Mouse (Mus musculus) limb, embryonic 11.5 days (tissue): Measurements from ENCODE around the gene Crisp3. TPM values are rescaled to one million over a fixed set of nuclear protein-coding genes. Genes with fewer than 3 reads are reported as not detected.
"Not testable (repeated sequence)": the region's sequence is repeated elsewhere in the genome, so short reads cannot be mapped to it uniquely, and the experiment has no call there.

Source experiments
- ATAC-seq: fragments of 200-750 bp; cut with Nextera tagmentation; 2 replicates; pipeline ENCODE4 v1.8.0; 2017; ENCODE audit warnings: low read depth; ENCODE audit not compliant: insufficient number of reproducible peaks, low FRiP score, low TSS enrichment
- DNase-seq: peaks from one replicate; pipeline ENCODE4 v3.0.0-alpha.2; 2015; ENCODE audit warnings: low spot score
- H3K27ac ChIP-seq: fragments of 300-500 bp; sonication (generic); replicated peaks from 2 replicates; pipeline ENCODE4 v1.5.1; 2014; ENCODE audit warnings: low read depth, mild to moderate bottlenecking, low read length
- H3K27me3 ChIP-seq: fragments of 300-500 bp; sonication (generic); 2 replicates; pipeline ENCODE4 v1.6.1; 2014; ENCODE audit warnings: mild to moderate bottlenecking, low read length, mixed read lengths; ENCODE audit not compliant: control insufficient read depth, insufficient read depth
- H3K36me3 ChIP-seq: fragments of 300-500 bp; sonication (generic); 2 replicates; pipeline ENCODE4 v1.6.1; 2014; ENCODE audit warnings: mild to moderate bottlenecking, low read length, moderate library complexity, mixed read lengths; ENCODE audit not compliant: control insufficient read depth, insufficient read depth
- H3K4me1 ChIP-seq: fragments of 300-500 bp; sonication (generic); 2 replicates; pipeline ENCODE4 v1.6.1; 2014; ENCODE audit warnings: low read length, mixed read lengths; ENCODE audit not compliant: control insufficient read depth, insufficient read depth
- H3K4me2 ChIP-seq: fragments of 300-500 bp; sonication (generic); 2 replicates; pipeline ENCODE4 v1.6.1; 2014; ENCODE audit warnings: low read depth, mild to moderate bottlenecking, moderate library complexity; ENCODE audit not compliant: severe bottlenecking
- H3K4me3 ChIP-seq: fragments of 300-500 bp; sonication (generic); 2 replicates; pipeline ENCODE4 v1.5.1; 2014; ENCODE audit warnings: low read depth, low read length
- H3K9ac ChIP-seq: fragments of 300-500 bp; sonication (generic); 2 replicates; pipeline ENCODE4 v1.6.1; 2014; ENCODE audit warnings: mild to moderate bottlenecking, low read length
- H3K9me3 ChIP-seq: fragments of 300-500 bp; sonication (generic); 2 replicates; pipeline ENCODE4 v1.6.1; 2016; ENCODE audit warnings: low read length; ENCODE audit not compliant: control insufficient read depth
- WGBS: fragments of 180-500 bp; shearing (Covaris S2); extraction: QIAGEN DNeasy Blood & Tissue Kit; methylation state at CpG from one replicate; pipeline ENCODE4 v1.1.7; 2014; 5-methylcytosine and 5-hydroxymethylcytosine counted together
- polyA plus RNA-seq: library from polyadenylated mRNA; unstranded; fragments of >200 nt; fragmentation: Nextera tagmentation; extraction: Ambion mirVana; gene quantifications from 2 replicates; pipeline ENCODE4 v1.2.1, GENCODE M21; 2014

Gene Crisp3
- not detected in 2 replicates for polyA plus RNA-seq

DNA sequence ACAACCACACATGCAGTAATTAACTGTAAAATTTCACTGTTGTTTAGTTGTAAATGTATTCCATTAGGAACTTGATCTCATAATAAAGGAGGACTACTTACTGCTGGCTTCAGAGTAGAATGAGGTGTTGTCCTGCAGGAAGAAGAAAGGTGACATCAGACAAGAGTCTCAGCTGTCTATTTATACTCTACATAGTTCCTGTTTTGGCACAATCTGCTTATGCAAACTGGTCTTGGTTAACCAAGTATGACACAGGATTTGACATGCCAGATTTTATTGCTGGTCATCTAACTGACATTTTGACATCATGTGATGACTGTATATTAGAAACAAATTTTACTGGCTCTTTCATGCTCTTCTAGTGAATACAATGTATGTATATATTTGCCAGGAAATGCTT, at the start of gene Crisp3:
Crisp3 (minus strand) TSS at position 154 of the 400 bp plus-strand sequence.
- no peak within 1 kb of the TSS for H3K27ac ChIP-seq
- H3K36me3 ChIP-seq, result no peaks in the 10 kb centered on the region
- H3K9me3 ChIP-seq, result no peaks in the 10 kb centered on the region
- no peak for ATAC-seq
- no peaks in the 10 kb centered on the region for H3K4me1 ChIP-seq
- H3K9ac ChIP-seq, result no peak within 1 kb of the TSS
- H3K27me3 ChIP-seq, result no peaks in the 10 kb centered on the region
- H3K4me2 ChIP-seq, result no peak within 1 kb of the TSS
- DNase-seq, result no peak
- H3K4me3 ChIP-seq, result no peak within 1 kb of the TSS

DNA sequence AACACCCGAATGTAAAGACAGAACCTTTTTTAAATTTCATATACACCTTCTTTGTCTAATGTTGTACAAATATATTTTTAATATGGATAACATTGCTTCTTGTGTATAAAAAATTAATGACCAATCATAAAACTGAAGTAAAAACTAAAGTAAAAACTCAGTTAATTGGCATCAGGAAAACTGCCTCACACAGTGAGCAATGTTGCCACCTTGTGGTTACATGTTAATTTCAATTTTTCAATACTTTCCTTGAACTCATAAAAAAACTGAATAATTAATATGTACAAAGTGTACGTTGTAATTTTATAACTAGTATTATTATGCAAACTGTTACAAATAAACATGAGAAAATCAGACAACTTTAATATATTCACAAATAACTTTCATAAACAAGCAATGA, 43.3 kb upstream of the Crisp3 start:
- no peak overlapping the region for H3K4me3 ChIP-seq
- no peak overlapping the region for H3K4me2 ChIP-seq
- H3K9ac ChIP-seq, result no peak overlapping the region
- no peak overlapping the region for H3K27ac ChIP-seq
- no peaks in the 10 kb centered on the region for H3K4me1 ChIP-seq
- no peak for ATAC-seq
- no peak for DNase-seq
- H3K9me3 ChIP-seq, result no peaks in the 10 kb centered on the region
- H3K27me3 ChIP-seq, result no peaks in the 10 kb centered on the region
- WGBS, result 80% methylated on average over 2 of the region's 2 CpGs
- no peaks in the 10 kb centered on the region for H3K36me3 ChIP-seq

DNA sequence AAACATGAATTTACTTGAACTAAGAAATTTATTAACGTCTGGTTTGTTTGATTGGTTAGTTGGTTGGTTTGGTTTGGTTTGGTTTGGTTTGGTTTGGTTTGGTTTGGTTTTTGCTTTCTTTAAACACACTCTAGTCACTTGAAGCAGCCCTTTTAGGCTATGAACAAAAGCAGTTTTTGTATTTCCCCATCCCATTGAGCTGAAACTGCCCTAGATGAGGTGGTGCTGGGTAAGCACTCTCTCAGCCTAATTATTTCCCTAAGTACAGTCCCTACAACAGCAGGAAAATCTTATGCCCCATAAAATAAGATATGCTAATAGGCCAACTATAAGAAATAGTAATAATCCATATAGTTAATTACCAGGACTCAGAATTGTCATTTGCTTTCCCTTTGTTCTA, 33.4 kb upstream of the Crisp3 start:
- WGBS, result 88% methylated on average over 1 of the region's 1 CpGs

GRCm38 (mm10) chr17:40274906-40275470, 32.9 kb upstream of the Crisp3 start:
- Histone ChIP-seq H3K36me3 (no peaks in the 10 kb centered on the region), H3K4me1 (no peaks in the 10 kb centered on the region), H3K9ac (no peak overlapping the region), H3K4me3 (no peak overlapping the region), H3K9me3 (no peaks in the 10 kb centered on the region), H3K27ac (no peak overlapping the region), H3K4me2 (no peak overlapping the region), H3K27me3 (no peaks in the 10 kb centered on the region)
- DNase-seq (no peak), ATAC-seq (no peak)
- WGBS, result 81% methylated on average over 1 of the region's 1 CpGs

More for the DNA sequence above, 33.4 kb upstream of the Crisp3 start:
- no peaks in the 10 kb centered on the region for H3K4me1 ChIP-seq
- no peaks in the 10 kb centered on the region for H3K36me3 ChIP-seq
- DNase-seq (no peak), ATAC-seq (no peak)
- H3K9ac ChIP-seq, result no peak overlapping the region
- no peaks in the 10 kb centered on the region for H3K9me3 ChIP-seq
- no peak overlapping the region for H3K4me3 ChIP-seq
- no peak overlapping the region for H3K4me2 ChIP-seq
- H3K27ac ChIP-seq, result no peak overlapping the region
- no peaks in the 10 kb centered on the region for H3K27me3 ChIP-seq

DNA sequence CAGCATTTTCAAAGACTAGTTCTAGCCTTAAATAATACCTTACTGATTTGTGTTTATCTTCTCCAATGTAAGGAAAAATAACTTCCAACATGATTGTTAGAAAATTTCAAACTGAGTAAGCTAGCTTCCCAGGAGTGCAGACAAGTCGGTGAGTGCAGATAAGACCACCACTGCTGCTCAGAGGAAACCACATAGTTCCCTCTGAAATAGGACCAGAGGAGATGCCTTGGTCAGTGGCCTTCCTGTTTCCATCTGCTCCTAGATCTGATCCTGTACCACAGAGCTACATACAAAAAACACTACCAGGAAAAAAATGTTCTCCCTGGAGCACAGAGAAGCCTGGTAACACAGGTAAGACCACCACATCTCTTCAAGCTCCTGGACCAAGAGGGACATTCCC, 10.4 kb upstream of the Crisp3 start:
- Histone ChIP-seq H3K27ac (no peak overlapping the region), H3K4me1 (no peaks in the 10 kb centered on the region), H3K36me3 (no peaks in the 10 kb centered on the region), H3K27me3 (no peaks in the 10 kb centered on the region), H3K9ac (no peak overlapping the region), H3K4me3 (no peak overlapping the region), H3K9me3 (no peaks in the 10 kb centered on the region), H3K4me2 (no peak overlapping the region)
- DNase-seq (no peak), ATAC-seq (no peak)
- 85% methylated on average over 1 of the region's 1 CpGs for WGBS

GRCm38 (mm10) chr17:40208540-40208939, 33.5 kb downstream of the Crisp3 start, which contains the start of gene Pgk2:
Pgk2 (minus strand) TSS chr17:40208640.
- no peaks in the 10 kb centered on the region for H3K36me3 ChIP-seq
- H3K4me2 ChIP-seq, result no peak within 1 kb of the TSS
- H3K27me3 ChIP-seq, result no peaks in the 10 kb centered on the region
- H3K9me3 ChIP-seq, result no peaks in the 10 kb centered on the region
- ATAC-seq, result no peak
- DNase-seq, result no peak
- WGBS, result 73% methylated on average over 4 of the region's 4 CpGs
- H3K4me3 ChIP-seq, result no peak within 1 kb of the TSS
- no peak within 1 kb of the TSS for H3K27ac ChIP-seq
- no peaks in the 10 kb centered on the region for H3K4me1 ChIP-seq
- H3K9ac ChIP-seq, result no peak within 1 kb of the TSS

DNA sequence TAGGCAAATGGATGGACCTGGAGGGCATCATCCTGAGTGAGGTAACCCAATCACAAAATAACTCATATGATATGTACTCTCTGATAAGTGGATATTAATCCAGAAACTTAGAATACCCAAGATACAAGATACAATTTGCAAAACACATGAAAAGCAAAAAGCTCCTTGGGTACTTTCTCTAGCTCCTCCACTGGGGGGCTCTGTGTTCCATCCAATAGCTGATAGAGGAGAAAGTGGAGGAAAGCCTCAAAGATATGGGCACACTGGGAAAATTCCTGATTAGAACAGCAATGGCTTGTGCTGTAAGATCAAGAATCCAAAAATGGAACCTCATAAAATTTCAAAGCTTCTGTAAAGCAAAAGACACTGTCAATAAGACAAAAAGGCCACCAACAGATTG, 40.3 kb downstream of the Crisp3 start:
- not testable (repeated sequence) for H3K36me3 ChIP-seq, H3K4me2 ChIP-seq, DNase-seq, H3K9ac ChIP-seq, H3K27ac ChIP-seq, H3K4me3 ChIP-seq, ATAC-seq, H3K4me1 ChIP-seq, H3K27me3 ChIP-seq, H3K9me3 ChIP-seq

GRCm38 (mm10) chr17:40190192-40190591, 51.9 kb downstream of the Crisp3 start:
- not testable (repeated sequence) for H3K27me3 ChIP-seq, H3K27ac ChIP-seq, H3K4me2 ChIP-seq, H3K9ac ChIP-seq, DNase-seq, H3K36me3 ChIP-seq, ATAC-seq, H3K9me3 ChIP-seq, H3K4me3 ChIP-seq, H3K4me1 ChIP-seq
- WGBS, result 90% methylated on average over 4 of the region's 4 CpGs
